Mouse (Mus musculus): ENCODE results near the gene Il17c.

Il17c gene

DNA sequence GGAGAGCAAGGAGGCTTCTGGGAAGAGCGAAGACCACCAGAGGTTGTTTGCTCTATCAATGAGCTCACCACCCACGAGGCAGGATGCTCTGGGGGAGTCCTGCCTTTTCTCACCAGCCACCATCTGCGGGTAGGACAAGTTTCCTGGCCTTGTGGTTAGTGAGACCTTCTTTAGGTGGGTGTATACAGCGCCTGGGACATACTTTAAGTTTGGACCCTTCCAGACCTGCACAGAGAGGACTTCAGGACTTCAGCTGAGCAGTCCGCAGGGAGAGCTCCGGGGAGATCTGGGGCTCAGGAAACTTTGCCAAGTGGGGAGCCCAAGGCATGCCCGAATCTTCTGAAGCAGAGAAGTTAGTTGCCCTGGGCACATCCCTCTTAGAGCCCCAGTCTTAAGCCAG lies 38.2 kb downstream of the Il17c start:
- no peak for DNase-seq (ENCODE audit: low read depth, low spot score)

DNA sequence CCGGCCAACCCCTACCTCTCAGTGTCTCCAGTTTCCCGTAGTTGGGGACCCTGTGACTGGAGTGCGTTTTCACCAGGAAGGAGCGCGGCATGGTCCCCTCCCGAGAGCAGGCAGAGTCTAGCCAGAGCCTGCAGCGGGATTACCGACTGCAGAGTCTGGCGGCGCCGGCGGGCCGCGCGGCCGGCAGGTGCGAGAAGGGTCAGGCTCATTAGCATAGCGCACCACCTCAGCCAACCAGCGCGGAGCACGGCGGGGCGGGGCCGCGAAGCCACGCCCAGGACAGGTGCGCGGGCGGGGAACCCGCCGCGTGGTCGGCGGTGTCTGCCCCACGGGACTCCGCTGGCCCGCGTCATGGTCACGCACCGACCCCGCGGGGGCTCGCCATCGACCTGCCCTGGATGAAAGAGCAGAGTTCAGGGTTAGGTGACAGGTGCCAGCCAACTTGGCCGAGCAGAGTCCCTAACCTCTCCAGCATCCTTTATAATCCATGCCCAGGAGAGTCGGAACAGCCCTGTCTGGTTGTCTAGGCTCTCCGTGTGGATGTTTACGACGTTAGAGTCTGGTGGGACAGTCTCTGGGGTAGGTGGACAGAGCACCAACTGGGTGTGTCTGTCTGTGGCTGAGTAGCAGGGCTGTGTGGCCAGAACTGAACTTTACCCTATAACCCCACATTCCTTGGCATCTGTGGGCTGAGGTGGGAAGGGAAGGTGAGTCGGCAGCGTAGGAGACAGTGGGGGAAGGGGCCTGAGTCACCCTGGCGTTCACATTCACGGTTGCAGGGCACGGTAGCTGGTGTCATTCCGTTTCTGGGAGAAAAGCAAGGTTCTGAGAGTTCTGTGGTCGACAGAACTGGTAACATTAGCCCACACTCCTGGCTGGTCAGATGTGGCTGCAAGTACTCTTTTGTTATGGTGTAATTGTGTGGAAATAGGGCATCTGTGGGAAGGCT lies 39.0 kb downstream of the Il17c start, which contains the start of gene Snai3:
Gene Snai3 (minus strand): TSS at position 210 of the 949 bp plus-strand sequence.
- DNase-seq (ENCODE audit: low read depth, low spot score), result no peak

DNA sequence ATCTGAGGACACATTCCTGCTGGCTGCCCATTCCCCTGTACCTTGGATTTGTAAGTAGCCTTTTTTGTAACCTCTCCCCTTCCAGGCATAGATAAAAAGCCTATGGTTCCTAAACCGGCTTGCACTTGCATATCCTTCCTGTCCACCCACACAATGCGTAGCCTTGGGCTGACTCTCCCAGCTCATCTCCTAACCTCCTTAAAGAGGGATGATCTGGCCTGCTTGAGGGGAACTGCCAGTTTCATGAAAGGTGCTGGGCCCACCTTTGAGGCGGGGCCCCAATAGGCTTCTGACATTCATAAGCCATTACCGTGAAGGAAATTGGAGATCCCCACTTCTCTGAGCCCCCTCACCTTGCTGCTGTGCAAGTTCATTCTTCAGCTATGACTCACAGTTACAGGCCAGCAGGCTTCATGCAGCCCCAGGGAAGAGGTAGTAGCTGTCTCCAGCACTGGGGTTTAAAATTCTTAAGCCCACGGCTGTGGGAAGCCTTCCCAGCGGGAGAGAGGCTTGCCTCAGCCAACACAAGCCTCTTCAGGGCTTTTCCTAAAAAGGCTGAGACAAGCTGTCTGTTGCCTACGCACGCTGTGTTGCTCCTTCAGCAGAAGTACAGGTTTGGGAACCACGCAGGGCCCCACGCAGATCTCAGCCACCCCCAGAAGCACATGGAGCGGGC lies 39.8 kb downstream of the Il17c start:
- DNase-seq (ENCODE audit: low read depth, low spot score), result peak; percentile 95

DNA sequence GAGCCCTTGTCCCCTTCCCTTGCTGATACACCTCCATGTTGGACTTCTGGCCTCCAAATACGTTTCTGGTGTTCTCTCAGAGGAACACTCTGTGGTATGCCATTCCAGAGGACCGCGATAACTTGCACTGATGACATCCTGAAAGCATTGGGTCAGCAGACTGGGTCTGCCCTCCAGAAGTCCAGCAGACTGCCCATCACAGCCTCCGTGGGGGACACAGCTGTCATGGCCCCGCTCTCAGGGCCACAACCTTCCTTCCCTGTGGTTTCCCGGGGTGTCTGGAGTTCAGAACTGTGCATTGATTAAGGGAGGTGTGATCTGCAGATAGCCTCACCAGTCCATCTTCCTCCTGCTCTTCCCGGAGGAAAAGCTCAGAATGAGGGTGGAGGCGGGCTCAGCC lies 40.7 kb downstream of the Il17c start:
- DNase-seq (ENCODE audit: low read depth, low spot score), result no peak

DNA sequence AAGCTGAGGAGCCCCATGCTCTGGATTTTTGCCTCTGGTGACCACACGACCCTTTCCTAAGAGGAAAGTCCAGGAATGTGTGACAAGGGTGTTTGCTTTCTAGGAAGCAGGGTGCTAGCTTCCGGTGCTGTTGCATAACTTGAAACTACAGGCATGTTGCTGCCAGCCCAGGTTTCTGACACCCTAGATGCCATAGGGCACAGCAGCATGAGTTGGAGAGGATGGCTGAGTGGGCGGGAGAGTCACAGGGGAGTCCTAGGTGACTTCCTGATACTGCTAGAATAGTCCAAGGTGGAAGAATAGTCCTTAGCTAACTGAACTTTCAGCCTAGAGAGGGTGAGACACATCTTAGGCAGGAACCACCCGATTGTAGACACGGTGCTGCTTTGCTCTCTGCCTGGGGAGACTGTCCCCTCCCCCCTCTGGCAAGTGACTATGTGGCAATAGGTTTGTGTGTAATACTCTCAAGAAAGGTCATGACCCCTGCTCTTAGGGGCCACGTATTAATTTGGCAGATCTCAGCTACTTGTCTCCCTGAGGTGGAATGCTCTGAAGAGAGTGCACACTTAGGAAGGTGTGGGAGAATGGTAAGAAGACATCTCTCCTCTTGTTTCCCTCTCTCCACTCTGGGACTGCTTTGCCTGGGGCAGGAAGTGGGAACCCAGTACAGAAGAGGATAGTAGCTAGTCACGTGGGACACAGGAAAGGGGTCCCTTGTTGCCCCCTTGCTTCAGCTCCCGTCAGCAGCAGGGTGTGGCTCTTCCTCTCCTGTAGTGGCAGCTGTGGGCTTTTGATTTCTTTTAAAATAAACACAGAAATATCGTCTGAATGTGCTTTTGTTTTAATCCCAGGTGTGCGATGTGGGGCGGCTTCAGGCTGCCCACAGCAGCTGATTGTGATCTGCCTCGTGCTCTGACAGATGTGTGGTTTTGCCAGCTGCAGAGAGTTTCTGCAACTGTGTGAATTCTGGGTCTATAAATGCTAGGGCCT lies 42.1 kb downstream of the Il17c start:
- DNase-seq (ENCODE audit: low read depth, low spot score), result no peak

DNA sequence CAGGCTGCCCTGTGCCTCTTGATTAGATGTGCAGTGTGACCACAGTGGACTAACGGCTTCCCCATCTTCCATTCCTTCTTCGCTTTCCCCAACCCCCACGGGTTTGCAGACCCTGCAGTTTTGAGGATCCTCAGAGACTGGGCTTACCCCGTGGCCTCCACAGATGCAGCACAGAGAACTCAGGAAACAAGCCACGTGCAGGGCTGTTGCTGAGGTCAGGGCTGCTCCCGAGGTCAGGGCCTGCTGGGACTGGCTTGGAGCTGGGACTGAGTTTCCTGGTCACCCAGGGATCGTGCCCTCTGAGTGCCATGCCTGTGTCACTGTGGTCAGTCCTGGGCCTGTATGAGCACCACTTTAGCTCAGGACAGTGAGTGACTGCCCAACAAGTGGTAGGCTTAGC lies 43.2 kb downstream of the Il17c start:
- no peak for DNase-seq (ENCODE audit: low read depth, low spot score)

DNA sequence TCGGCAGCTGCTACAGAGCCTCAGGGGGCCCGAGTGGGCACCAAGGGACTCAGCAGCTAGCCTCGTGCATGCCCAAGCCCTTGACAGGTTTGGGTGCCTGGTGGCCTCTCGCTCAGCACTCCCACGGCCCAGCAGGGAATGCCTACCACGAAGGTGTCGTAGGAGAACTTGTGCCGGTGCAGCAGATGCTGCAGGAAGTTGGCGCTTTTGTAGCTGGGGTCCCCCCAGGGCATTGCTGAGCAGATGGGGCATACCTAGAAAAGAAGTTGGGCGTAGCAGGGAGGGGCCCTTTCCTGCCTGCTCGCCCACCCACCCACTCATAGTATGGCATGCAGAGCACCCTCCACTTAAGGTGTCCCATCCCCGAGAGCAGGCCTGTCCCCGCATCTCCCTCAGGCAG lies 46.0 kb downstream of the Il17c start:
- no peak for DNase-seq (ENCODE audit: low read depth, low spot score)

DNA sequence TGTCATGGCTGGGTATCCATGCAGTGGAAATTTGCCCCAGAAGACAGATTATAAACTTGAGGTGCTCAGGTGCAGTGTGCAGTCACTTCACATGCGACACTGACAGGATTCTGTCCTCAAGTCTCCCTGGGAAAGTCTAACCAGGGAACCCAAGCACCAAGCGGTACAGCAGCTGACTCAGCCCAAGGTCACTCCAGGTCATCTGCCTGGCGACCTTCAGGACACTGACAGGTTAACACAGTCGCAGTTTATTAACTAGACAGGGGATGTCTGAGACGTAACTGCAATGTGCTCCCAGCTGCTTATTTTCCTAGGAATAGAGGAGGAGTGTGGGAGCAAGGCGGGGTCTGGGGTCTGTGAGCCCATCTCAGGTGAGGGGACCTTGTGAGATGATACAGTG lies 47.6 kb downstream of the Il17c start:
- no peak for DNase-seq (ENCODE audit: low read depth, low spot score)

DNA sequence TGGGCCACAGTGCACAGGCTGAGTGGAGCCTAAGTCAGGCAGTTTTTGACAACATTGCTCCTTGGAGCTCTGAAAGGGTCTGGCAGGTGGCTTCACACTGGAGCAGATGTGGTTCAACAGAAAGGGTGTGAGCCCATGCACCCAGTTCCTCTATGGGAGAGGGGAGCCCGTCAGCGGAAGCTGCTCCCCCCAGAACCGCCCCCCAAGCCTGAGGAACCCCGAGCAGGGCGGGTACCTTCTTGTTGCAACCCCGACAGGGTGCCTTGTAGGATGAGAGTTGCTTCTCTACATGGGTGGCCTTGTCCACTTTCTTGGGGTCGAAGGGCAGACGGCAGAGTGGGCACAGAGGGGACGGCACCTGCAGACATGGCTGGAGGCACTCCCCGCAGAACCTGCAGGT lies 48.1 kb downstream of the Il17c start:
- DNase-seq (ENCODE audit: low read depth, low spot score), result no peak

DNA sequence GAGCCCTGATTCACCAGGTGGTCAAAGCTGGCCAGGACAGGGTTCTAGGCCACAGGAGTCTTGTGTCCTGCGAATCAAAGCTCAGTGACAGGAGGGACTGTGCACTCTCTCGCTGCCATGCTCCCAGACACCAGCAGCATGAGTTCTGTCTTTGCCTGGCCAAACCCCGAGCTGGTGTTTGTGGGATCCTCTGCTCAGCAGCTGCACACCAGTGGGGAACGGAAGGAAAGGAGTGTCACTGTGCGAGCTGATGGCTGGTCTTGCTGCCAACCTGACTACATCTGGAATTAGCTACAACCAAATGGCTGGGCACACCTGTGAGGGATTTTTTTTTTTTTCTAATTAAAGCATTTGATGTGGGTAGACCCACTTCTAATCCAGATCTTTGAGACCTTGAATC lies 48.9 kb downstream of the Il17c start:
- no peak for DNase-seq (ENCODE audit: low read depth, low spot score)

Measured in telencephalon, adult 2 months (tissue).